Mouse (Mus musculus) limb, embryonic 13.5 days (tissue): Measurements from ENCODE around the gene C1galt1c1. TPM values are rescaled to one million over a fixed set of nuclear protein-coding genes. Genes with fewer than 3 reads are reported as not detected.
A peak's percentile ranks its signal among the peaks of the same experiment; 100 is the strongest.

Source experiments
- ATAC-seq: fragments of 200-750 bp; cut with Nextera tagmentation; 2 replicates; pipeline ENCODE4 v1.8.0; 2017; ENCODE audit warnings: low read depth, moderate number of reproducible peaks, moderate TSS enrichment; ENCODE audit not compliant: low FRiP score
- H3K27ac ChIP-seq: fragments of 300-500 bp; sonication (generic); 2 replicates; pipeline ENCODE4 v1.5.1; 2015; ENCODE audit warnings: inconsistent platforms, mild to moderate bottlenecking, moderate library complexity
- H3K27me3 ChIP-seq: fragments of 300-500 bp; sonication (generic); 2 replicates; pipeline ENCODE4 v1.6.1; 2015; ENCODE audit warnings: mild to moderate bottlenecking, inconsistent platforms
- H3K36me3 ChIP-seq: fragments of 300-500 bp; sonication (generic); 2 replicates; pipeline ENCODE4 v1.6.1; 2015; ENCODE audit warnings: inconsistent platforms, mild to moderate bottlenecking, moderate library complexity
- H3K4me1 ChIP-seq: fragments of 300-500 bp; sonication (generic); 2 replicates; pipeline ENCODE4 v1.6.1; 2015; ENCODE audit warnings: inconsistent platforms
- H3K4me2 ChIP-seq: fragments of 300-500 bp; sonication (generic); replicated peaks from 2 replicates; pipeline ENCODE4 v1.6.1; 2015; ENCODE audit warnings: inconsistent platforms, mild to moderate bottlenecking, moderate library complexity
- H3K4me3 ChIP-seq: fragments of 300-500 bp; sonication (generic); 2 replicates; pipeline ENCODE4 v1.5.1; 2015; ENCODE audit warnings: moderate library complexity, mild to moderate bottlenecking, inconsistent platforms
- H3K9ac ChIP-seq: fragments of 300-500 bp; sonication (generic); 2 replicates; pipeline ENCODE4 v1.6.1; 2015; ENCODE audit warnings: mild to moderate bottlenecking, inconsistent platforms
- H3K9me3 ChIP-seq: fragments of 300-500 bp; sonication (generic); 2 replicates; pipeline ENCODE4 v1.6.1; 2016; ENCODE audit warnings: inconsistent platforms
- WGBS: fragments of 180-500 bp; shearing (Covaris S2); methylation state at CpG from one replicate; pipeline ENCODE4 v1.1.7; 2015; 5-methylcytosine and 5-hydroxymethylcytosine counted together
- polyA plus RNA-seq: library from polyadenylated mRNA; unstranded; fragments of >200 nt; fragmentation: Nextera tagmentation; extraction: Ambion mirVana; gene quantifications from 2 replicates; pipeline ENCODE4 v1.2.1, GENCODE M21; 2015

C1galt1c1 gene
- polyA plus RNA-seq, 1 experiment from 2014 or later = 26.8 TPM

DNA sequence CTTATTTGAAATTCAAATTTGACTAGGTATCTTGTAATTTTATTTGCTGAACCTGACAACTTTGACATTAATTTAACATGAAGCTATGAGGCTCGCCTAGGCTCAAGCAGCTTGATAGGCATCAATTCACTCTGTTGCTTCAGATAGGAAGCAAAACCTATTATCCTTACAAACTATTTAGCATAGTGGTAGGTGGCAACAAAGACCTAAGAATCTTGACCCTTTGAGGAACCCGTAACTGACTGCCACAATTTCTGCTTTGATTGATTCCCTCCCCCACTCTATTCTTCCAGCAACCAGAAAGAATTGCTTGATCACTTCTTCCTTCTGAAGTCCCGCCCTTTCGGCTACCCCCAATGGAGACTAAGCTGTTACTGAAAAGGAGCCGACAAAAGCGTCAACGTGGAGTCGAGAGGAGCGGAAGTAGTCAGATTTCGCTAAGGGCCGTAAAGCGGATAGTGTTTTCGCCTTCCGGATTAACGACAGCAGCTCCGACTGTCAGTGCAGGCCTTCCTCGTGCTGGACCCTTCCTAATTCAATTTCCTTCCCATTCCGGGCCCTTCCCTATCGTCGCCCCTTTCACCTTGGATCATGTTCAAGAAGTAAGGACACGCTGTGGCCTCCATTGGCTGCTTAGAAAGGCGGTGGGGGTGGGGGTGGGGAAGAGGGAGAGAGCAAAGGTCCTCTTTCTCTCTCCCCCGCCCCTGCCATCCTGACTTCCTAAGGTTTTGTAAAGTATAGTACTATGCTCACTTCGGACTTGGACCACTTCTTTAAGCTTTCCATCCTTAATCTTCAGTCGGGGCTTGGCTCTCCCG is 34.5 kb downstream of the C1galt1c1 start, which contains the start of gene Mcts1:
Mcts1 (plus strand) TSS at position 402 of the 818 bp plus-strand sequence.
- H3K27me3 ChIP-seq = no peaks in the 10 kb centered on the region
- H3K9ac ChIP-seq = peak within 1 kb of the TSS; percentile 64
- H3K4me1 ChIP-seq = no peaks in the 10 kb centered on the region
- H3K4me2 ChIP-seq = peak within 1 kb of the TSS; percentile 66
- H3K27ac ChIP-seq = peak within 1 kb of the TSS; percentile 65
- H3K4me3 ChIP-seq = peak within 1 kb of the TSS; percentile 53
- no peaks in the 10 kb centered on the region for H3K9me3 ChIP-seq
- H3K36me3 ChIP-seq = no peaks in the 10 kb centered on the region
- WGBS = 14% methylated on average over 25 of the region's 26 CpGs
- ATAC-seq = peak; percentile 89

GRCm38 (mm10) chrX:38593180-38593889 is 41.6 kb downstream of the C1galt1c1 start:
- 55% methylated on average over 5 of the region's 5 CpGs for WGBS
- Histone ChIP-seq H3K4me1 (no peaks in the 10 kb centered on the region), H3K4me2 (no peak overlapping the region), H3K27ac (peak overlapping the region; percentile 39; the same call in 1 of the 2 replicates), H3K4me3 (no peak overlapping the region), H3K36me3 (no peaks in the 10 kb centered on the region), H3K27me3 (no peaks in the 10 kb centered on the region), H3K9me3 (no peaks in the 10 kb centered on the region), H3K9ac (no peak overlapping the region)
- peak; percentile 64; the same call in 1 of the 2 replicates for ATAC-seq

- H3K27ac ChIP-seq = no peak overlapping the region
Measured at GRCm38 (mm10) chrX:38591749-38592148, 43.1 kb downstream of the C1galt1c1 start.

GRCm38 (mm10) chrX:38589827-38590226 is 45.1 kb downstream of the C1galt1c1 start:
- Histone ChIP-seq H3K9ac (no peak overlapping the region), H3K4me1 (no peaks in the 10 kb centered on the region), H3K4me2 (no peak overlapping the region), H3K4me3 (no peak overlapping the region), H3K36me3 (no peaks in the 10 kb centered on the region), H3K9me3 (no peaks in the 10 kb centered on the region), H3K27ac (no peak overlapping the region), H3K27me3 (no peaks in the 10 kb centered on the region)
- ATAC-seq = no peak
- WGBS = 33% methylated on average over 4 of the region's 4 CpGs

More at GRCm38 (mm10) chrX:38591749-38592148, 43.1 kb downstream of the C1galt1c1 start:
- 91% methylated on average over 3 of the region's 3 CpGs for WGBS
- no peak for ATAC-seq
- Histone ChIP-seq H3K9me3 (no peaks in the 10 kb centered on the region), H3K4me2 (no peak overlapping the region), H3K4me3 (no peak overlapping the region), H3K9ac (no peak overlapping the region), H3K36me3 (no peaks in the 10 kb centered on the region), H3K4me1 (no peaks in the 10 kb centered on the region), H3K27me3 (no peaks in the 10 kb centered on the region)

- Histone ChIP-seq H3K9me3 (no peaks in the 10 kb centered on the region), H3K27me3 (no peaks in the 10 kb centered on the region), H3K9ac (no peak overlapping the region), H3K27ac (no peak overlapping the region), H3K4me1 (no peaks in the 10 kb centered on the region), H3K36me3 (no peaks in the 10 kb centered on the region), H3K4me3 (no peak overlapping the region), H3K4me2 (no peak overlapping the region)
- no peak for ATAC-seq
Measured at GRCm38 (mm10) chrX:38583261-38583660, 51.6 kb downstream of the C1galt1c1 start.

DNA sequence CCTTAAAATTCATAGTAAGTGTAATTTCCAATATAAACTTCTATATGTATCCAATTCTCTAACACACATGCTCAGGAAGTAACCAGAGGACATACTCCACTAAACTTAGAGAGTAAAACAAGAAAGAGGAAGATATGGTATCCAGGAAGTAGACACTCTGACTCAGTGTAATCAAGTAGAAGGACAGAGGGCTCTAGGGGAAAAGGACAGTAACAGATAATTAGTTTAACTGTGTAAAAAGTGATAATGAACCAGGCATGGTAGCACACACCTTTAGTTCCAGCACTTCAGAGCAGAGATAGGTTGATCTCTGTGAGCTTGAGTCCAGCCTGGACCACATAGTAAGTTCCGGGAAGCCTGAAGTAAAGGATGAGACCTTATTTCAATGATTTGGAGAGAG is 53.7 kb downstream of the C1galt1c1 start:
- Histone ChIP-seq H3K27me3 (no peaks in the 10 kb centered on the region), H3K4me3 (no peak overlapping the region), H3K36me3 (no peaks in the 10 kb centered on the region), H3K4me1 (no peaks in the 10 kb centered on the region), H3K4me2 (no peak overlapping the region), H3K27ac (no peak overlapping the region), H3K9me3 (no peaks in the 10 kb centered on the region), H3K9ac (no peak overlapping the region)
- 95% methylated on average over 1 of the region's 1 CpGs for WGBS
- no peak for ATAC-seq

Other genes starting within 250 kb of the C1galt1c1 start
- 109 and 115 TPM in 2 replicates for gene Lamp2, start 178.6 kb downstream of the C1galt1c1 start, polyA plus RNA-seq
- 32.0 and 36.3 TPM in 2 replicates for gene Cul4b, start 58.9 kb downstream of the C1galt1c1 start, polyA plus RNA-seq
- 102 and 108 TPM in 2 replicates for gene Mcts1, start 34.5 kb downstream of the C1galt1c1 start, polyA plus RNA-seq
- not detected in 2 replicates for gene 6030498E09Rik, start 137.6 kb upstream of the C1galt1c1 start, polyA plus RNA-seq